Mouse (Mus musculus) limb, embryonic 14.5 days (tissue): Measurements from ENCODE around the gene Shisal2b. TPM values are rescaled to one million over a fixed set of nuclear protein-coding genes. Genes with fewer than 3 reads are reported as not detected.

Source experiments
- ATAC-seq: fragments of 200-750 bp; cut with Nextera tagmentation; 2 replicates; pipeline ENCODE4 v1.8.0; 2017; ENCODE audit warnings: low read depth, moderate number of reproducible peaks, moderate TSS enrichment; ENCODE audit not compliant: low FRiP score
- DNase-seq: peaks from one replicate; pipeline ENCODE4 v3.0.0-alpha.2; 2015; ENCODE audit warnings: low spot score
- H3K27ac ChIP-seq: fragments of 300-500 bp; sonication (generic); replicated peaks from 2 replicates; pipeline ENCODE4 v1.5.1; 2014; ENCODE audit warnings: low read depth, mild to moderate bottlenecking, low read length, moderate library complexity, mixed read lengths
- H3K27me3 ChIP-seq: fragments of 300-500 bp; sonication (generic); 2 replicates; pipeline ENCODE4 v1.6.1; 2014; ENCODE audit warnings: low read length, mixed read lengths; ENCODE audit not compliant: control insufficient read depth, insufficient read depth
- H3K36me3 ChIP-seq: fragments of 300-500 bp; sonication (generic); 2 replicates; pipeline ENCODE4 v1.6.1; 2014; ENCODE audit warnings: mild to moderate bottlenecking, low read length, moderate library complexity, mixed read lengths; ENCODE audit not compliant: control insufficient read depth, insufficient read depth
- H3K4me1 ChIP-seq: fragments of 300-500 bp; sonication (generic); 2 replicates; pipeline ENCODE4 v1.6.1; 2014; ENCODE audit warnings: antibody characterized with exemption, low read length, mixed read lengths; ENCODE audit not compliant: control insufficient read depth, insufficient read depth
- H3K4me2 ChIP-seq: fragments of 300-500 bp; sonication (generic); replicated peaks from 2 replicates; pipeline ENCODE4 v1.6.1; 2014; ENCODE audit warnings: low read depth, mild to moderate bottlenecking, low read length, moderate library complexity; ENCODE audit not compliant: severe bottlenecking
- H3K4me3 ChIP-seq: fragments of 300-500 bp; sonication (generic); replicated peaks from 2 replicates; pipeline ENCODE4 v1.5.1; 2014; ENCODE audit warnings: low read length
- H3K9ac ChIP-seq: fragments of 300-500 bp; sonication (generic); 2 replicates; pipeline ENCODE4 v1.6.1; 2014; ENCODE audit warnings: mild to moderate bottlenecking, low read depth, low read length, moderate library complexity; ENCODE audit not compliant: severe bottlenecking
- H3K9me3 ChIP-seq: fragments of 300-500 bp; sonication (generic); 2 replicates; pipeline ENCODE4 v1.6.1; 2016; ENCODE audit warnings: low read length; ENCODE audit not compliant: control insufficient read depth
- POLR2A ChIP-seq: fragments of 200-500 bp; IDR thresholded peaks from 2 replicates; pipeline ENCODE4 v1.8.0; 2012; ENCODE audit warnings: inconsistent platforms, mild to moderate bottlenecking, moderate library complexity, borderline replicate concordance; ENCODE audit not compliant: insufficient read depth, insufficient read length; ENCODE audit errors: extremely low read depth
- WGBS: fragments of 180-500 bp; shearing (Covaris S2); extraction: QIAGEN DNeasy Blood & Tissue Kit; methylation state at CpG from one replicate; pipeline ENCODE4 v1.1.7; 2014; 5-methylcytosine and 5-hydroxymethylcytosine counted together
- polyA plus RNA-seq, 2 experiments: library from polyadenylated mRNA; depleted of rRNA in 1 of 2; stranded (reverse) in 1 of 2; unstranded in 1 of 2; fragments of >200 nt; fragmentation: Nextera tagmentation in 1 of 2; extraction: Ambion mirVana in 1 of 2; gene quantifications; 2 replicates each; pipeline versions ENCODE4 v1.2.1 to v1.2.3; 2012 to 2014

The Shisal2b gene
- polyA plus RNA-seq, 2 experiments: 0.55 to 0.96 TPM

DNA sequence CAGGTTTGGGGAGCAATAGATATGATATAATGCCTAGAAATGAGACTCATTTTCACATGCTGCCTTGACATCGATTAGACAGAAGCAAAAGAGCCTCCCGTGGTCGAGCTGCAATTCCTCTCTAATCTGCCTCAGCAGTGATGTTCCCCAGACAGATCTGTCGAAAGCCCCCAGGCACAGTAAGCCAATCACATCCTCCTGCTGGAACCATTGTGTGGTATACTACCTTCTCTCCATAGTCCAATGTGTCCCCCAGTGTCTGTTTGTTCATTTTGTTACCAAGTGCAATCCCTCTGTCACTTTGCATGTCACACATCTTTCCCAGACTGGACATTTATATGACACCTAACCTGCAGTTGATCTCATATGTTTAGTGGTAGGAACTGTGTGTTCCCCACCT, 28.6 kb upstream of the Shisal2b start:
- no peaks in the 10 kb centered on the region for H3K27me3 ChIP-seq
- WGBS: 66% methylated on average over 4 of the region's 4 CpGs
- no peak overlapping the region for H3K4me3 ChIP-seq
- no peak overlapping the region for H3K27ac ChIP-seq
- no peak overlapping the region for H3K9ac ChIP-seq
- no peaks in the 10 kb centered on the region for H3K36me3 ChIP-seq
- no peaks in the 10 kb centered on the region for H3K4me1 ChIP-seq
- no peak for DNase-seq
- ATAC-seq: no peak
- no peak overlapping the region for H3K4me2 ChIP-seq
- TF ChIP-seq POLR2A: no peak
- no peaks in the 10 kb centered on the region for H3K9me3 ChIP-seq

DNA sequence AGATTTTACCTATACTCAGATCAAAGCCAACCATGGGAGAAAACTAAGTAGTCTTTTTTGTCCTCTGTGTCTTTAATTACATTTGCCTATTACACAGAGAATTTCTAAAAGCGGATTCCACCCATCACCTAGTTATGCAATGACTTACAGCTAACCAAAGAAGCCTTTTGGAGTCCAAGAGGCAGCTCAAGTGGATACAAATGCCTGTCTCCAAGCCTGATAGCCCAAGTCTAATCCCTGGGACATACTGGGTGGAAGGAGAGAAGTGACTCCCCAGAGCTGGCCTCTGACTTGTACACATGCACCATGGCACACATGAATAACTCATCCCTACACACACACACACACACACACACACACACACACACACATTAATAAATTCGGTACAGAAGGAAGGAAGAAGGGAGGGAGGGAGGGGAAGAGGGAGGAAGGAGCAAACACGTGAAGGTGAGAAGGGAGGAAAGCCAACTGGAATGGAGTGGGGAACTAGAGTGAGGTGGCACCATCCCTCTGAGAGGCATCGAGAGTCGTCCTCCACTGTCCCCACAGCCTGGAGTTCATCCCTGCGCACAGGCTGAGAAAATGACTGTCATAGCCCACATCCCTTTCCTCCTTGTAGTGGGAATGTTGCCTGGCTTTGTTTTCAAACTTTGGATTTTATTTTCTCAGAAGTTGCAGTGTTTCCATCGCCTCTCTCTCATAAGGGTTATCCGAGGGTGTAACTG, 22.8 kb upstream of the Shisal2b start:
- no peaks in the 10 kb centered on the region for H3K4me1 ChIP-seq
- no peak overlapping the region for H3K9ac ChIP-seq
- no peak overlapping the region for H3K4me2 ChIP-seq
- no peak for ATAC-seq
- no peak overlapping the region for H3K27ac ChIP-seq
- no peak overlapping the region for H3K4me3 ChIP-seq
- no peak for DNase-seq
- WGBS: 75% methylated on average over 8 of the region's 8 CpGs
- H3K36me3 ChIP-seq: no peaks in the 10 kb centered on the region
- no peak for TF ChIP-seq POLR2A
- H3K27me3 ChIP-seq: no peaks in the 10 kb centered on the region
- H3K9me3 ChIP-seq: no peaks in the 10 kb centered on the region

DNA sequence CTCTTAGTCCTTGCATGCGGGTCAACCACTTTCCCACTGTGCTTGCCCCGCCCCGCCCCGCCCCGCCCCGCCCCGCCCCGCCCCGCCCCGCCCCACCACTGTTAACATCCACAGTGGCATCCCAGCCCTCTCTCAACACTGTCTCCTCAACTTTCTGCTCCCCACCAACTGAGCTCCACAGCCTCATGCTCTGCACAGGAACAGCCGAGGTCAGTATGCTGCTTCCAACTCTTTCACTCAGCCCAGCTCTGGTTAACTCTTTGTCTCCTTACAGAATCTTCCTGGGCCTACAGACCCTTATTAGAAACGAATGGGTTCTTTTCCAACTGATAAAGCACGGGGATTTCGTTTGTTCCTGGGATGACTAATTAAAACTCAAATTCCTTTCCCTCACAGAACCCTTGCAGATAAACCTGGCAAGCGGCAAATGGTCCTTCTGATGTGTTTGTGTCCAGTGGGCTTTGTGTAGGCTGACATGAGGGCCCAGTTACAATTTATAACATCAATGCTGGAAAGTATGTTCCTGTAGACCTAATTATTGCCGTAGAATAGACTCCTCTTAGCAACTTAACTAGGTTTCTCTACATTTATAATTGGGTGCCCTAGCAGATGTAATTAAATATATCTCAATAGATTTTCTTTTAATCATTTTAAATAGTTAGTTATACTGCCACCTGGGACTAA, 20.0 kb upstream of the Shisal2b start:
- no peaks in the 10 kb centered on the region for H3K4me1 ChIP-seq
- no peak overlapping the region for H3K9ac ChIP-seq
- no peak overlapping the region for H3K4me2 ChIP-seq
- H3K36me3 ChIP-seq: no peaks in the 10 kb centered on the region
- H3K9me3 ChIP-seq: no peaks in the 10 kb centered on the region
- no peak for ATAC-seq
- 45% methylated on average over 11 of the region's 16 CpGs for WGBS
- H3K27me3 ChIP-seq: no peaks in the 10 kb centered on the region
- TF ChIP-seq POLR2A: no peak
- H3K27ac ChIP-seq: no peak overlapping the region
- no peak for DNase-seq
- no peak overlapping the region for H3K4me3 ChIP-seq

DNA sequence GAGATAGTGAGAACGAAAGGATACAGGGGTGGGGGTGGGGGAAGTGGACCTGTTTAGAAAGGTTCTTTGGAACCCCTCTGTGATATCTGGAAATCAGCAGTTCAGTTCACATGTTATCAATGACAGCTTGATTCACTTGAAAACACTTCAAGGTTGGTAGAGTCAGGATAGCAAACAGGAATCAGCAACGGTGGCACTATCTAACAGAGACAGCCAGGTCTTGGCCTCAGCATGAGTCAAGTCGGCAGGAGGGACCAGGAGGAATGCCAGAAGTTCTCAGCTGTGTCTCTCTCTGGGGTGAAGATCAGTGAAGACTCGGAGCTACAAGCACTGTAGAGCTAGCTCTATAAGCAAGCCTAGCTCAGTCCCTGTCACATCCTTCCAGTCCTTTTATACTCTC, 14.8 kb upstream of the Shisal2b start:
- no peak for ATAC-seq
- H3K4me1 ChIP-seq: no peaks in the 10 kb centered on the region
- H3K27ac ChIP-seq: no peak overlapping the region
- no peak overlapping the region for H3K9ac ChIP-seq
- no peaks in the 10 kb centered on the region for H3K9me3 ChIP-seq
- no peaks in the 10 kb centered on the region for H3K27me3 ChIP-seq
- DNase-seq: no peak
- H3K4me2 ChIP-seq: no peak overlapping the region
- H3K36me3 ChIP-seq: no peaks in the 10 kb centered on the region
- 75% methylated on average over 4 of the region's 4 CpGs for WGBS
- H3K4me3 ChIP-seq: no peak overlapping the region
- TF ChIP-seq POLR2A: no peak

DNA sequence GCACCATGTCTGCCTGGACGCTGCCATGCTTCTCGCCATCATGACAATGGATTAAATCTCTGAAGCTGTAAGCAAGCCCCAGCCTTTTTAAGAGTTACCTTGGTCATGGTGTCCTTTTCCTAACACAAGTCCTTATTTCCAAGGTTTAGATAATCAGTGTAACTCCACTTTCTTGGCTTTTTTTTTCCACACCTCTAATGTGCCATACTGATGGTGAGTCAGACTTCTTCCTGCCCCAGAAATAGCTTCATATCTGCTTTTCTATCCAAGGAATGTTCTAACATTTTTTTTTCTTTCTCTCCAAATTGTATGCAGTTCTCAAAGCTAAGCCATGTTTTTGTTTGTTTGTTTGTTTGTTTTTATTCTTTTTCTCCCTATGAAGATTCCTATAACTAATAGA, 6.2 kb upstream of the Shisal2b start:
- Histone ChIP-seq H3K9ac (no peak overlapping the region), H3K4me1 (no peaks in the 10 kb centered on the region), H3K4me2 (no peak overlapping the region), H3K36me3 (no peaks in the 10 kb centered on the region), H3K27me3 (no peaks in the 10 kb centered on the region), H3K9me3 (no peaks in the 10 kb centered on the region), H3K4me3 (no peak overlapping the region), H3K27ac (no peak overlapping the region)
- DNase-seq: no peak
- no peak for TF ChIP-seq POLR2A
- WGBS: 96% methylated on average over 2 of the region's 2 CpGs
- ATAC-seq: no peak
